Mouse (Mus musculus): ENCODE measurements around the gene Kcnd3. TPM values are rescaled to one million over a fixed set of nuclear protein-coding genes. Genes with fewer than 3 reads are reported as not detected.

Gene Kcnd3
- polyA plus RNA-seq, 2 experiments: 0.01 to 0.08 TPM

- 62% methylated on average over 8 of the region's 8 CpGs for WGBS (ENCODE audit: insufficient replicate concordance)
- no peak for DNase-seq (ENCODE audit: low read depth in 3 of 3, low spot score in 3 of 3)
- Histone ChIP-seq H3K9ac (replicated peaks) (no peak overlapping the region), H3K36me3 (replicated peaks; ENCODE audit: control insufficient read depth, insufficient read depth, low read depth) (no peaks in the 10 kb centered on the region), H3K4me3 (ENCODE audit: insufficient read depth in 1 of 2, low read depth in 2 of 2, low read length in 2 of 2) (no peak overlapping the region), H3K9me3 (ENCODE audit: control insufficient read depth, low read length) (no peaks in the 10 kb centered on the region), H3K27me3 (ENCODE audit: control insufficient read depth, insufficient read depth, low read length) (no peaks in the 10 kb centered on the region), H3K27ac (no peak overlapping the region), H3K4me2 (ENCODE audit: low read depth) (no peak overlapping the region), H3K4me1 (replicated peaks; ENCODE audit: control insufficient read depth in 2 of 2, insufficient read depth in 2 of 2, low read length in 1 of 2) (peaks cover 6 to 8% of the 10 kb centered on the region in 2 experiments)
- no peak for ATAC-seq (ENCODE audit: insufficient read depth)
- TF ChIP-seq EP300 (IDR thresholded peaks at IDR 0.05; ENCODE audit: low read depth): no peak
- TF ChIP-seq CTCF (IDR thresholded peaks at IDR 0.05; ENCODE audit: low read depth): no peak
Measured at GRCm38 (mm10) chr3:105663043-105663442, 210.9 kb downstream of the Kcnd3 start.

GRCm38 (mm10) chr3:105665105-105665765 is 213.1 kb downstream of the Kcnd3 start:
- Histone ChIP-seq H3K36me3 (replicated peaks; ENCODE audit: control insufficient read depth, insufficient read depth, low read depth) (no peaks in the 10 kb centered on the region), H3K9me3 (ENCODE audit: control insufficient read depth, low read length) (no peaks in the 10 kb centered on the region), H3K4me3 (ENCODE audit: insufficient read depth in 1 of 2, low read depth in 2 of 2, low read length in 2 of 2) (no peak overlapping the region), H3K9ac (replicated peaks) (no peak overlapping the region), H3K4me2 (ENCODE audit: low read depth) (peak overlapping the region; percentile 18), H3K27ac (no peak overlapping the region), H3K27me3 (ENCODE audit: control insufficient read depth, insufficient read depth, low read length) (no peaks in the 10 kb centered on the region), H3K4me1 (replicated peaks; ENCODE audit: control insufficient read depth in 2 of 2, insufficient read depth in 2 of 2, low read length in 1 of 2) (peaks cover 6 to 8% of the 10 kb centered on the region in 2 experiments)
- TF ChIP-seq CTCF (IDR thresholded peaks at IDR 0.05; ENCODE audit: low read depth) (no peak), EP300 (IDR thresholded peaks at IDR 0.05; ENCODE audit: low read depth) (peak; percentile 69)
- DNase-seq (ENCODE audit: low read depth in 3 of 3, low spot score in 3 of 3): peak in 1 of 3 experiments; percentile 26
- WGBS (ENCODE audit: insufficient replicate concordance): 36% methylated on average over 9 of the region's 9 CpGs
- ATAC-seq (ENCODE audit: insufficient read depth): peak; percentile 62; the same call in 1 of the 2 replicates

- H3K4me2 ChIP-seq (ENCODE audit: low read depth): no peak overlapping the region
- H3K4me3 ChIP-seq (ENCODE audit: insufficient read depth in 1 of 2, low read depth in 2 of 2, low read length in 2 of 2): no peak overlapping the region
- H3K4me1 ChIP-seq (replicated peaks; ENCODE audit: control insufficient read depth in 2 of 2, insufficient read depth in 2 of 2, low read length in 1 of 2): peaks cover 6 to 8% of the 10 kb centered on the region in 2 experiments
- no peak for ATAC-seq (ENCODE audit: insufficient read depth)
- TF ChIP-seq CTCF (IDR thresholded peaks at IDR 0.05; ENCODE audit: low read depth) (no peak), EP300 (IDR thresholded peaks at IDR 0.05; ENCODE audit: low read depth) (no peak)
- H3K9me3 ChIP-seq (ENCODE audit: control insufficient read depth, low read length): no peaks in the 10 kb centered on the region
- H3K27ac ChIP-seq: no peak overlapping the region
- DNase-seq (ENCODE audit: low read depth in 3 of 3, low spot score in 3 of 3): no peak
- no peak overlapping the region for H3K9ac ChIP-seq (replicated peaks)
- 38% methylated on average over 4 of the region's 4 CpGs for WGBS (ENCODE audit: insufficient replicate concordance)
- no peaks in the 10 kb centered on the region for H3K27me3 ChIP-seq (ENCODE audit: control insufficient read depth, insufficient read depth, low read length)
- no peaks in the 10 kb centered on the region for H3K36me3 ChIP-seq (replicated peaks; ENCODE audit: control insufficient read depth, insufficient read depth, low read depth)
Measured at GRCm38 (mm10) chr3:105666996-105667523, 214.9 kb downstream of the Kcnd3 start.

- no peak for TF ChIP-seq CTCF (IDR thresholded peaks at IDR 0.05; ENCODE audit: low read depth)
- no peak for TF ChIP-seq EP300 (IDR thresholded peaks at IDR 0.05; ENCODE audit: low read depth)
- H3K4me3 ChIP-seq (ENCODE audit: insufficient read depth in 1 of 2, low read depth in 2 of 2, low read length in 2 of 2): no peak overlapping the region
- H3K36me3 ChIP-seq (replicated peaks; ENCODE audit: control insufficient read depth, insufficient read depth, low read depth): no peaks in the 10 kb centered on the region
- DNase-seq (ENCODE audit: low read depth in 3 of 3, low spot score in 3 of 3) (no peak), ATAC-seq (ENCODE audit: insufficient read depth) (no peak)
- no peaks in the 10 kb centered on the region for H3K27me3 ChIP-seq (ENCODE audit: control insufficient read depth, insufficient read depth, low read length)
- no peaks in the 10 kb centered on the region for H3K9me3 ChIP-seq (ENCODE audit: control insufficient read depth, low read length)
- peaks cover 6 to 8% of the 10 kb centered on the region in 2 experiments for H3K4me1 ChIP-seq (replicated peaks; ENCODE audit: control insufficient read depth in 2 of 2, insufficient read depth in 2 of 2, low read length in 1 of 2)
- no peak overlapping the region for H3K27ac ChIP-seq
- 40% methylated on average over 9 of the region's 9 CpGs for WGBS (ENCODE audit: insufficient replicate concordance)
- no peak overlapping the region for H3K9ac ChIP-seq (replicated peaks)
- no peak overlapping the region for H3K4me2 ChIP-seq (ENCODE audit: low read depth)
Measured at GRCm38 (mm10) chr3:105668161-105668560, 216.0 kb downstream of the Kcnd3 start.

- no peak overlapping the region for H3K9ac ChIP-seq (replicated peaks)
- TF ChIP-seq EP300 (IDR thresholded peaks at IDR 0.05; ENCODE audit: low read depth) (no peak), CTCF (IDR thresholded peaks at IDR 0.05; ENCODE audit: low read depth) (no peak)
- H3K4me1 ChIP-seq (replicated peaks; ENCODE audit: control insufficient read depth in 2 of 2, insufficient read depth in 2 of 2, low read length in 1 of 2): peaks cover 6 to 7% of the 10 kb centered on the region in 2 experiments
- no peak for DNase-seq (ENCODE audit: low read depth in 3 of 3, low spot score in 3 of 3)
- no peak overlapping the region for H3K27ac ChIP-seq
- H3K36me3 ChIP-seq (replicated peaks; ENCODE audit: control insufficient read depth, insufficient read depth, low read depth): no peaks in the 10 kb centered on the region
- no peaks in the 10 kb centered on the region for H3K9me3 ChIP-seq (ENCODE audit: control insufficient read depth, low read length)
- WGBS (ENCODE audit: insufficient replicate concordance): 68% methylated on average over 3 of the region's 3 CpGs
- ATAC-seq (ENCODE audit: insufficient read depth): no peak
- no peak overlapping the region for H3K4me3 ChIP-seq (ENCODE audit: insufficient read depth in 1 of 2, low read depth in 2 of 2, low read length in 2 of 2)
- H3K4me2 ChIP-seq (ENCODE audit: low read depth): no peak overlapping the region
- no peaks in the 10 kb centered on the region for H3K27me3 ChIP-seq (ENCODE audit: control insufficient read depth, insufficient read depth, low read length)
Measured at GRCm38 (mm10) chr3:105669776-105670175, 217.6 kb downstream of the Kcnd3 start.
